Mouse (Mus musculus): ENCODE measurements around the gene St3gal6.

St3gal6 gene

DNA sequence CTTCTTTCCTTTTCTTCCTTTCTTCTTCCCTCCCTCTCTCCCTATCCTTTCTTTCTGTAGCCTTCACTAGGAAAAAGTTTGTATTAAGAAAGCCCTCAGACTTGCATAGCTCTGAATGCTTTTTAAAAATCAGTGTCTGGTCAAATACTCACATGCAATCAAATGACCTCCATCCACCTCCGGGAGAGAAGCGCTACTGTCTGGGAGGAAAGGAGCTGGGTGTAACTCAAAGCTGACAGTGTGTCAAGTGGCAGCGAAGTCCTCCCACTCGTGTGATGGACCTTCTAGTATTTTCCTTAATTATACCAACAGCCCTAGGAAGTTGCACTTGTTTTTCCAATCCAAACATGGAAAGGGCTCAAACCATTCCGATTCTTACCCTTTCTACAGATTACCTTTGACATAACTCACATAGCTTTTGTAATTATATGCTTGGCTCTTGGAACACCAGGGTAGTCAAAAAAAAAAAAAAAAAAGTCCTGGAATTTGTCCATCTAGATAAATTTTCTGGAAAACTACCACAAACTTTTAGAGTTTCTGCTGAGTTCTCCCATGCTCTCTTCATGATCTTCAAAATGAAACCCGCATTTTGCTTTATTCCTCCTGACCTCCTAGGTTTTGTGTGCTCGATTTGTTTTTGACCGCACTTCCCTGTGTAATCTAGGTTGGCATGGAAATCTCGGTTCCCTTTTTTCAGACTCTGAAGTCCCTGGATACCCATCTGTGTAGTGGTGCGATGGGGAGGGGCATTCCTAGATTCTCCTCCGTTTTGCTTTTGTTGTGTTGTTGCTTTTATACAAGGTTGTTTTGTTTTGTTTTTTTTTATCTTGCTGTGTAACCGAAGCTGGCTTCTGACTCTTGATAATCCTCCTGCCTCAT lies at the start of gene St3gal6:
Gene St3gal6 (minus strand): TSS at position 272 of the 879 bp plus-strand sequence.
- no peak for DNase-seq

GRCm38 (mm10) chr16:58570694-58571264 lies 46.7 kb upstream of the St3gal6 start:
- no peak for DNase-seq

GRCm38 (mm10) chr16:58561196-58561595 lies 37.2 kb upstream of the St3gal6 start:
- no peak for DNase-seq

DNA sequence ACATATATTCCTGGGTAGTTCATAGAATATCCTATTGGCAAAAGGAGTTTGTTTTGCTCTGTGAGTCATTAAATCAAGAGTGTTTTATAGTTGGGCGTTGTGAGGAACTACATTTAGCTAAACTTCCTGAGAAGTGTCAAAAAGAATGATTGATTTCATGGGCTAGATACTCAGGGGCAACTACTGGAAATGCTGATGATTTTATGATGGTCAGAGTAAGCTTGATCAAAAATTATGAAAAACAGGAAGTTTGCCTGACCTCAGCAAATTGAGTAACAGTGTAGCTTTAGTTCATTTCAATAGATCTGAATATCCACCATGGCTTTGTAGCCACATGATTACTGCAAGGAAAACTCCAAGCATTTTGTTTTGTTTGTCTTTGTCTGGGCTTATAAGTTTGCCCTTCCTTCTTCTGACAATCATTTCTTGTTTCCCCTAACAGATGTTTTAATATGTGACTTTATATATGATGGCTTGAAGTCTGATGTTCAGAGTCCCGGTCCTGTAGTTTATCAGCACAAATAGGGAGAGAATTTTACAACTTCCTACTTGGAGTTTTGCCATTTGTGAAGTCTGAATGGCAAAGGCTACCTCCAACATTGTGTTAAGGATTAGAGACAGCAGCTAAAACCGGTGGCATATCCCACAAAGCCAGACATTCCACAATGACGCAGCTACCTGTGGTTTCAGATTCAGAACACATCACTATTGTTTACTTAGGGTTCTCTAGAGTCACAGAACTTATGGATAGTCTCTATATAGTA lies 32.2 kb upstream of the St3gal6 start:
- DNase-seq: no peak

DNA sequence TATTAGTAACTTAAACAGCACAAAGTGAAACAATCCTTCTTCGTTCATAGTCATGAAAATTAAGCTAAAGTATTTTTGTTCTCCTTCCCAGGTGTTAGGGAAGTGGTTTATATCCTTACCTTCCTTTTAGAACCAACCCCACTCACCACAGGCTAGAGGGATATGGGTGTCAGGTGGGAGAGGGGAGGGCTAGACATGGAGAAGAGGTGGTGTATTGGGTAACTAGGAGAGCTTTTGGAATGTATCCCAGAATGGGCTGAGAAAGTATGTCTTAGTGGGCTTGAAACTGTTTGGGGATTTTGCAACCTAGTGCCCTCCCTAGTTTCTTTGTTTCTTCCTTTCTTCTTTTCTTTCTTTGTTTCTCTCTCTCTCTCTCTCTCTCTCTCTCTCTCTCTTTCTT lies 30.6 kb upstream of the St3gal6 start:
- DNase-seq: no peak

DNA sequence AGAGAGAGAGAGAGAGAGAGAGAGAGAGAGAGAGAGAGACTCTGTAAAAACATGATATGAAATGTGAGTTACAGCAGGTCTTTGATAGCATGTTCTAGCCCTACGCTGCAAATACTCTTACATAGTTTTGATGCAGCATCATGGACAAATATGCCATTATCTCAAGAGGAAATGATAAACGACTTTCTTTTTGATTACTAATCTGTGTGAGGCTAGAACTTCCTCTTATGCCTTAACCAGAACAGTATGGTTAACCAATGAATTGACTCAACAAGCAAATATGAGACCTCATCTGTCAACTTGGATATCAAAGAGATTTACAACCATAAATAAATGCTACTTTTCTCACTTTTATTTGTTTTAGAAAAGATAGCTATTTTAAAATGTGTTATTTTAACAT lies 24.0 kb upstream of the St3gal6 start:
- no peak for DNase-seq

- no peak for DNase-seq
Measured at GRCm38 (mm10) chr16:58546128-58546527, 22.1 kb upstream of the St3gal6 start.

- no peak for DNase-seq
Measured at GRCm38 (mm10) chr16:58539490-58539889, 15.4 kb upstream of the St3gal6 start.

DNA sequence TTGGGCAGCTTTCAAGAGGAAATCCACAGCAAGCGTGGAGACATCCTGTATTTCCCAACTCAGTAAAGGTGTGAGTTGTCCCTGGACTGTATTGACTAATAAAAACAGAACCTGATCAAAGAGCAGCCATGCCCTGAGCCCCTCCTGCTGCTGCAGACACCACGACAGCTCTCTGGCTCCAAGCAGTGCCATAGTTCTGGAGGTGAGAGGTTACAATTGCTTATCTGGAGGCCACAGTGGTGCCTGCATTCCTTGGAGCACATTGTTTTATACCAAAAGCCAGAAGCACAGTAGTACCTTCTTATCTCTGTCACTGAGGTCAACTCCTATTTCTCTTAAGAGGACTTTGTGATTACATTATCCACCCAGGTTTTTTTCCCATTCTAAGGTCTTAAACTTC lies 15.0 kb upstream of the St3gal6 start:
- no peak for DNase-seq

DNA sequence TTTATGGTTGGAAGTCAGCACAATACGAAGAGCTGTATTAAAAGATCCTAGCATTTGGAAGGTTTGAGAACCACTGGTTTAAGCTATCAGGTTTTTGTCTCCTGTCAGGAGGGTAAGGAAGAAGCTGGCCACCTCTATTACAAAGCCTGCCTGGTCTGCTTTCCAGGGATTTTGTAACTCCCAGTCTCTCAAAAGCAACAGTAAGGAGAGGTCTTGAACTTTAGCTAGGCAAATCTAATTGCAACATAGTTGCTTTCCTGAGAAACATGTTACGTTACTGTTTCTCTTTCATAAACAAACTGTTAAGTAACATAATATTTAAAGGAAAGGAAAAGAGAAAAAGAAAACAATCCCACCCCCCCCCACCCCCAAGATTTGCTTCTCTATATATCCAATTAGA lies 12.0 kb upstream of the St3gal6 start:
- DNase-seq: no peak

- no peak for DNase-seq
Measured at GRCm38 (mm10) chr16:58535236-58535635, 11.2 kb upstream of the St3gal6 start.

DNA sequence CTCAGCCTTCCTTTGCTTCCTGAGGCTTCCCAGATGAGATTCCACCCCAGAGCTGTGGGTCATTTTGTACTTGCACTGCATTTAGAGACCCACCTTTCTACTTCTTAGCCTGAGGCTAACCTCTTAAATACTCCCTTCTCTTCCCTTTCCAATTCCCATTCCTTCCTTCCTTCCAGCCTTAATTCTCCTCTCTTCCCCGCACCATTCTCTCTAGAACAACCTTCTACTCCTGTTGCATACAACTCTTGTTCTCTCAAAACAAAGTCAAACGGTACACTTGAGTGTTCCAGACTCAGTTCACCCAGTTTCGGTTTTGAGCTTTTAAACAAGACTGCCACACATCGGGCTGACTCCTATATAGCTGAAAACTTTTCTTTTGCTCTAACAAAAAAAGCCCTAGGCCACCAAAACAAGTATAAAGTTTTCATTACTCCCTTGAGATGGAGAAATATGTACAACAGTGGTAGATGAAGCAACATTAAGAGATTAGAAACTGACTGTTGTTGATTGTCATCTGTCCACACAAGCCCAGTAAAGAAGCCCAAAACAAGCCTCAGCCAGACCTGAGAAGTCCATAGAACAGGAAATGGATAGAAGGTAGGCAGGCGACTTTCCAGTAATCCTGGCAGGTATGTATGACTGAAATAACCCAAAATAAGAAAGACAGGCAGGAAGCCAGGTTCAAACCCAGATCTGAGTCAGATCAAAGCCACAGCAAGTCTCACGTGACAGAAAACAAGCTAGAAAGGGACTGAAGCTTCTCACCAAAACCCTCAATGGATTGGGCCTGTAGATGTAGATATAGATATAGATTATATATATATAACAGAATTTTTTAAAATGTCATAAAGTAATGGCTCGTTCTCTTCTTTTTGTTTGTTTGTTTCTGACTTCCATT lies 10.5 kb upstream of the St3gal6 start:
- no peak for DNase-seq

GRCm38 (mm10) chr16:58533742-58534141 lies 9.7 kb upstream of the St3gal6 start:
- no peak for DNase-seq

- DNase-seq: no peak
Measured at GRCm38 (mm10) chr16:58533254-58533653, 9.2 kb upstream of the St3gal6 start.

- DNase-seq: no peak
Measured at GRCm38 (mm10) chr16:58532511-58532910, 8.5 kb upstream of the St3gal6 start.

DNA sequence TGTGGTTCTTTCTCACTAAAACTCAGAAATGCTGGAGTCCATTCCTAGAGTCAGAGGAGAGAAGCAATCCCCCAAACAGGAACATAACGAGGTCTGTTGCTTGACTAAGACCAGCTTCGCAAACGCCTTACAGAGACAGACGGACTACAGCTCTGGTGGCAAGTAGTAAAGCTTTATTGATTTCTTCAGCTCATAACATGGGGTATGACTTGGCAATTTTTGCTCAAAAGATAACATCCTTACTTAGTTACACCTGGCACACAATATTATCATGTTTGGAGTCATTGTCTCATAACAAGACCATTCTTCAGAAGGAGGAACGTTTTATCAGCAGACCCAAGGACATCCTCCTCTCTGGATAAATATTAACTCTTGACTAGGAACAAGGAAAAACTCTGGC lies 3.8 kb upstream of the St3gal6 start:
- no peak for DNase-seq

GRCm38 (mm10) chr16:58526729-58527128 lies 2.7 kb upstream of the St3gal6 start:
- DNase-seq: no peak

- no peak for DNase-seq
Measured at GRCm38 (mm10) chr16:58525832-58526231, 1.8 kb upstream of the St3gal6 start.

DNA sequence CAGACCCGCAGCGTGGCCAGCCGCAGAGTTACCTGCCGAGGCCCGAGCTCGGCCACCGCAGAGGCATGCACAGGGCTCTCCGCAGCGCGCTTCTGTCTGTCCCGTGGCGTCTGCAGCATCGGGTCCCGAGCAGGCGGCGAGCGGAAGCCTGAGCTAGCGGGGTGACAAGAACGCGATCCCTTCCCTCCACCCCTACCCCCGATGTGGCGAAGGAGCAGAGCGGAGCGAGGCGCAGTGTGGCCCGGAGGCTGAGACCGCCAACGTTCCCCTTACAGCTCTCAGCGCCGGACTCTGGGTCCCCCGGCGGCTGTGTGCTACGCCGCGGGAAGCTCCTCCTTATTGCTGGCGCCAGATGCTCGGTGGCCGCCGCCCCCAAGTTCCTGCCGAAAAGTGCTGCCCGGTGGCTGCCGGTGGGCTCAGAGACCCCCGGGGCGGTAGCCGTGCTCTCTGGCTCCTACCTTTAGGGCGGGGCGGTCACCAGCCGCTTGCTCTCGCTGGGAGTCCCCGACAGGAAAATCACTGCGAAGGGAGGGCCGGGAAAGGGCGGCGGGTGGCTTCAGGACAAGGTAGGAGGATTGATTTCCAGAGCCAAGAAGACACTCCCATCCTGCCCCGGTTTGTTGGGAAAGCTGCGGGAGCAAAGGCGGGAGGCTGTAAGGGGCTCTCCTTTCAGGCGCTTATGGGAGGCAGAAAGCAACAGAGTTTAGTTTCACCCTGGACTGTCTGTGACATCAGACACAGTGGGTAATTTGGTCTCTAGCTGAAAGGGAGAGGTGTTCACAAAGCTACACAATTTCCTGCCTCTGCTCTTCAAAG lies 791 bp downstream of the St3gal6 start:
- DNase-seq: peak; percentile 83

GRCm38 (mm10) chr16:58522677-58523043 lies 1.4 kb downstream of the St3gal6 start:
- peak; percentile 58 for DNase-seq

DNA sequence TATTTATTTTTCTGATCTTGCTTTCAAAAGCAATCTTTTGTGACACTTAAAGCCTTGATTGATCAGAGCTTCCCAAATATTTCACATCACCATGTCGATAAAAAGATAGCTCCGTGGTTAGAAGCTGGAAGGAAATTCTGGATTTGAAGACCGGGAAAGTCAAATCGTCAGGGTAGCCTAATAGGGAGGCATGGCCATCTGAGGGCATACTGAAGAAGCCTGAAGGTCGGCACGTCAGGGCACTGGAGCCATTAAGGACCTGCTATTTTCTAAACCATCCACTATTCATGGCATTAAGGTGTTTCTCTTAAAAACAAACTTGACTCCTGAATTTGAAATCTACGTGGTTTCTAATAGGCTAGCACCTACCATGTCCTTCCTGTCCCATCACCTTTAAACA lies 2.1 kb downstream of the St3gal6 start:
- no peak for DNase-seq

DNA sequence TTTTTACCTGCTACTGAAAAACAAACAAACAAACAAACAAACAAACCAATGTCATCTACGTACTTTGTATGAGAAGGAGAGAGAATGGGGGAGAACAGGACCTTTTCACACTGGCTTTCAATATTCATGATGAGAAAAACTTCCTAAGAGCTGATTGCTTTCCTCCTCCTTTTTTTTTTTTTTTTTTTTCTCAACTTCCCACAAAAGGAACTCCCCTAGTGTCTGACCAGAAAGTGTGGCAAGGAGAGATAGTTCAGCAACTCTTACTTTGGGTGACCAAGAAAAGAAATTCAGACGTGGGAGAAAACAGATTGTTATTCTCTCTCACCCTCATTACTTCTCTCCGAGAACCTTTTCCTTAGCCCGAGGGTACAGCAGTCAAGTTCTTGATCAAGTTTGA lies 2.9 kb downstream of the St3gal6 start:
- no peak for DNase-seq

Measured in embryo, embryonic 11 days (tissue).